Mouse (Mus musculus): ENCODE measurements around the gene 2010106E10Rik.

DNA sequence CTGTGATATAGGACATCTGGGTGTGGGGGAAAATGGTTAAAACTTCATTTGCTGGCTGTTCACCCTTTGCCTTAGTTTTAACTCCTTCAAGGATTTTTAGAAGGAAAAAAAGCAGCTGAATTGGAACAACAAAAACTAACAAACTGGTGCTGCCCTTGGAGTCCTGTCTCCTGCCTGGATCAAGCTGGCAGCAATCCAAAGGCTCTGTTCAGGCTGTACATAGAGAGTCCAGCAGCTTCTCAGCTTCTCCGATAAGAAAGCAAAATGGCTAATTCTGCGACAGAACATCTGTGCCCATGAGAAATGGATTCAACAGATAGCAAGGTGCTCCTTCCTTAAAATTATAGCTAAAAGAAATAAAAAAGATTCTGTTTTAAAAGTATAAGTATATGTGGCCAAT, 72.6 kb downstream of the 2010106E10Rik start:
- TF ChIP-seq EP300 (optimal IDR thresholded peaks at IDR 0.05) (no peak), CTCF (IDR thresholded peaks at IDR 0.05; ENCODE audit: low read depth) (no peak)

Measured in stomach, postnatal 0 days (tissue).